Mouse (Mus musculus): ENCODE data around the gene Smyd3. TPM values are rescaled to one million over a fixed set of nuclear protein-coding genes. Genes with fewer than 3 reads are reported as not detected.

The Smyd3 gene
- polyA plus RNA-seq, 1 experiment from 2014 or later: 30.6 TPM

GRCm38 (mm10) chr1:179261496-179261966 is 256.3 kb downstream of the Smyd3 start:
- Histone ChIP-seq H3K4me1 (ENCODE audit: control insufficient read depth, insufficient read depth, low read length) (peaks cover 19% of the 10 kb centered on the region), H3K9ac (ENCODE audit: low read depth, low read length) (peak overlapping the region; percentile 48; the same call in 1 of the 2 replicates), H3K27me3 (ENCODE audit: control insufficient read depth, insufficient read depth, low read depth, low read length) (no peaks in the 10 kb centered on the region), H3K27ac (ENCODE audit: low read length) (peak overlapping the region; percentile 71), H3K4me3 (ENCODE audit: low read depth, low read length) (no peak overlapping the region), H3K9me3 (replicated peaks; ENCODE audit: control insufficient read depth, low read length, poor library complexity, severe bottlenecking) (no peaks in the 10 kb centered on the region), H3K36me3 (ENCODE audit: control insufficient read depth, insufficient read depth, low read length) (no peaks in the 10 kb centered on the region), H3K4me2 (ENCODE audit: low read length) (no peak overlapping the region)
- WGBS: 36% methylated on average over 11 of the region's 11 CpGs
- peak; percentile 70 for ATAC-seq

GRCm38 (mm10) chr1:179255826-179256512 is 261.9 kb downstream of the Smyd3 start:
- Histone ChIP-seq H3K4me3 (ENCODE audit: low read depth, low read length) (no peak overlapping the region), H3K9me3 (replicated peaks; ENCODE audit: control insufficient read depth, low read length, poor library complexity, severe bottlenecking) (no peaks in the 10 kb centered on the region), H3K27me3 (ENCODE audit: control insufficient read depth, insufficient read depth, low read depth, low read length) (no peaks in the 10 kb centered on the region), H3K36me3 (ENCODE audit: control insufficient read depth, insufficient read depth, low read length) (no peaks in the 10 kb centered on the region), H3K9ac (ENCODE audit: low read depth, low read length) (no peak overlapping the region), H3K4me1 (ENCODE audit: control insufficient read depth, insufficient read depth, low read length) (peaks cover 11% of the 10 kb centered on the region; the same call in 1 of the 2 replicates), H3K4me2 (ENCODE audit: low read length) (no peak overlapping the region), H3K27ac (ENCODE audit: low read length) (no peak overlapping the region)
- no peak for ATAC-seq
- WGBS: 86% methylated on average over 11 of the region's 11 CpGs

DNA sequence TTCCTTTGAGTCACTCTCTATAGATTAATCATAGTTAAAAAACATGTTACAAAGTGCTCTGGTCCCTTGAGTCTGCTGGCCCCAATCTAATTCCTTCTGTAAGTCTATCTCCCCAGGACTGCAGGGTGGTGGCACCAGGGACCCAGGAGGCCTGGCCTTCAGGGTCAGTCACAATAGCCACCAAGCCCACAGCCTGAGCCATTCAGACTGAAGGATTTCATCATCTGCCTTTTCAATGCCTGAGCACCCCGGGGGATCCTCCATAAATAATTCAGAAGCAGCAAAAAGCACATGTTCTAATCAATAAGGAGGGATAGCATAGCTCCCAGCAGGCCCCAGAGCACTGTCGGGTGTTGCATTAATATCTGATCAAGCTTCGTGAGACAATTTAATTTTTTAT is 263.3 kb downstream of the Smyd3 start:
- 20% methylated on average over 3 of the region's 3 CpGs for WGBS

DNA sequence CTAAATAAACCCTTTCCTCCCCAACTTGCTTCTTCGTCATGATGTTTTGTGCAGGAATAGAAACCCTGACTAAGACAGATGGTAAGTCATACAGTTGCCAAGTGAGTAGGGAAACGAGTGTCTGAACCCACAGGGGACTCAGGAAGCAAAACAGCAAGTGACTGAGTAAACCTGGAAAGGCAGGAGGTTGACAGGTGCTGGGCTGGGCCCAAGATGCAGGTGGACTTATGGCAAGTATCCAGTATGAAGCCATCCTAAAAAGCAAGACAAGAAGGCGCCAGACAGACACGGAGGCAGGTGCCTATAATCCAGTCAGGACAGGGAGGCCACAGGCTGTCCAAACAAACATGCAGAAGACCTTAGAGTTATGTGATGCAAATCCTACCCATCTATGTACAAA is 265.2 kb downstream of the Smyd3 start:
- H3K9me3 ChIP-seq (replicated peaks; ENCODE audit: control insufficient read depth, low read length, poor library complexity, severe bottlenecking): no peaks in the 10 kb centered on the region
- no peaks in the 10 kb centered on the region for H3K27me3 ChIP-seq (ENCODE audit: control insufficient read depth, insufficient read depth, low read depth, low read length)
- peaks cover 14% of the 10 kb centered on the region; the same call in 1 of the 2 replicates for H3K4me1 ChIP-seq (ENCODE audit: control insufficient read depth, insufficient read depth, low read length)
- H3K27ac ChIP-seq (ENCODE audit: low read length): no peak overlapping the region
- no peak overlapping the region for H3K4me3 ChIP-seq (ENCODE audit: low read depth, low read length)
- no peaks in the 10 kb centered on the region for H3K36me3 ChIP-seq (ENCODE audit: control insufficient read depth, insufficient read depth, low read length)
- ATAC-seq: no peak
- no peak overlapping the region for H3K4me2 ChIP-seq (ENCODE audit: low read length)
- WGBS: 82% methylated on average over 4 of the region's 4 CpGs
- no peak overlapping the region for H3K9ac ChIP-seq (ENCODE audit: low read depth, low read length)

More for the DNA sequence above, 263.3 kb downstream of the Smyd3 start:
- H3K27ac ChIP-seq (ENCODE audit: low read length): no peak overlapping the region
- 0 out of 2 replicates have a peak, but pooled peaks cover 11% of the 10 kb centered on the region for H3K4me1 ChIP-seq (ENCODE audit: control insufficient read depth, insufficient read depth, low read length)
- no peak overlapping the region for H3K9ac ChIP-seq (ENCODE audit: low read depth, low read length)
- no peak overlapping the region for H3K4me2 ChIP-seq (ENCODE audit: low read length)
- no peaks in the 10 kb centered on the region for H3K9me3 ChIP-seq (replicated peaks; ENCODE audit: control insufficient read depth, low read length, poor library complexity, severe bottlenecking)
- H3K4me3 ChIP-seq (ENCODE audit: low read depth, low read length): no peak overlapping the region
- no peak for ATAC-seq
- no peaks in the 10 kb centered on the region for H3K36me3 ChIP-seq (ENCODE audit: control insufficient read depth, insufficient read depth, low read length)
- no peaks in the 10 kb centered on the region for H3K27me3 ChIP-seq (ENCODE audit: control insufficient read depth, insufficient read depth, low read depth, low read length)

DNA sequence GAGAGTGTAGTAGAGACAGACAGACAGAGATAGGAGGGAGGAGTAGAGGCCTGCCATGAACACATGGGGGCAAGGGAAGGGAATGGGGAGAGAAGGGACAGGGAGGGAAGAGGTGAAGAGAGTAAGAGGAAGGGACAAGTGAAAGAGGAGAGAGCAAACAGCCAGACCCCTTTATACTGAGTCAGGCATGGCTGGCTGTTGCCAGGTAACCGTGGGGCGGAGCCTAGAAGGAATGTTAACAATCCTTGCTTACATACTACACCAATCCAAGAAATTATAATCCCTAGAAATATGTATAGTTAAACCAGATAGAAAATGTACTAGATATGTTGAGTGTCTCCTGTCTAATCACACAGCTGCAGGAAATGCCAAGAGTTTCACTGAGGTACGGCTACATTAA is 267.5 kb downstream of the Smyd3 start:
- H3K9ac ChIP-seq (ENCODE audit: low read depth, low read length): no peak overlapping the region
- H3K4me2 ChIP-seq (ENCODE audit: low read length): no peak overlapping the region
- 88% methylated on average over 3 of the region's 3 CpGs for WGBS
- H3K4me1 ChIP-seq (ENCODE audit: control insufficient read depth, insufficient read depth, low read length): peaks cover 14% of the 10 kb centered on the region; the same call in 1 of the 2 replicates
- H3K27me3 ChIP-seq (ENCODE audit: control insufficient read depth, insufficient read depth, low read depth, low read length): no peaks in the 10 kb centered on the region
- no peaks in the 10 kb centered on the region for H3K36me3 ChIP-seq (ENCODE audit: control insufficient read depth, insufficient read depth, low read length)
- H3K4me3 ChIP-seq (ENCODE audit: low read depth, low read length): no peak overlapping the region
- no peak overlapping the region for H3K27ac ChIP-seq (ENCODE audit: low read length)
- no peaks in the 10 kb centered on the region for H3K9me3 ChIP-seq (replicated peaks; ENCODE audit: control insufficient read depth, low read length, poor library complexity, severe bottlenecking)
- peak; percentile 23; the same call in 1 of the 2 replicates for ATAC-seq

- H3K9me3 ChIP-seq (replicated peaks; ENCODE audit: control insufficient read depth, low read length, poor library complexity, severe bottlenecking): no peaks in the 10 kb centered on the region
- H3K27ac ChIP-seq (ENCODE audit: low read length): no peak overlapping the region
- peaks cover 2% of the 10 kb centered on the region; the same call in 1 of the 2 replicates for H3K4me1 ChIP-seq (ENCODE audit: control insufficient read depth, insufficient read depth, low read length)
- WGBS: 72% methylated on average over 8 of the region's 8 CpGs
- no peak overlapping the region for H3K4me2 ChIP-seq (ENCODE audit: low read length)
- no peak overlapping the region for H3K9ac ChIP-seq (ENCODE audit: low read depth, low read length)
- no peaks in the 10 kb centered on the region for H3K27me3 ChIP-seq (ENCODE audit: control insufficient read depth, insufficient read depth, low read depth, low read length)
- H3K4me3 ChIP-seq (ENCODE audit: low read depth, low read length): no peak overlapping the region
- H3K36me3 ChIP-seq (ENCODE audit: control insufficient read depth, insufficient read depth, low read length): no peaks in the 10 kb centered on the region
- no peak for ATAC-seq
These were observed 274.3 kb downstream of the Smyd3 start for GRCm38 (mm10) chr1:179243554-179243953.

DNA sequence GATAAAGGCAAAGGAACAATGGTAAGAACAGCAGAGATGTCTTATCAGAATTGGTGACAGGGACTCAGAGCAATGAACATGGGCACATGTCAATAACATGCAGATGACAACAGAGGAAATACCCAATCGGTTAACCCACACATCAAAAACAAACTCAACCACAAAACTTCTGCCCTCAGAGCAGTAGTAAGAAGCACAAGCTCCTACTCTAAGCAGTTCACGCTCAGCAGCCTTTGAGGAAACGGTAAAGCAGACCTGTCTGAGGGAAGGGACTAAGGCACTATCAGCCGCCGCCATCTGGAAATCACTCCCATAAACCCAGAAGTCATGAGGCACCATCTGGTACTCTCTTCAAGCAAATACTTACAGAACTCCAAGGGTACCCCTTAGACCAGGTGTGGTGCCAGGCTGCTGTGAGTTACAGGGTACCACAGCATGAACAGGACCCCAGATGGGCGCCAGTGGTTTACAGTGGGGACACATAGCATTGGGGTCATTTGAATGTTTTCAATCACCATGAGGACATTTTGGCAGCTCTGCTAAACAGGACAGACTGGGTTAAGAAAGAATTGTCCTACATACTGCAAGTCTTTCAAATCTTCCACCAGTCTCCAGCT is 277.1 kb downstream of the Smyd3 start:
- H3K4me1 ChIP-seq (ENCODE audit: control insufficient read depth, insufficient read depth, low read length): no peaks in the 10 kb centered on the region
- no peaks in the 10 kb centered on the region for H3K27me3 ChIP-seq (ENCODE audit: control insufficient read depth, insufficient read depth, low read depth, low read length)
- H3K36me3 ChIP-seq (ENCODE audit: control insufficient read depth, insufficient read depth, low read length): no peaks in the 10 kb centered on the region
- H3K4me2 ChIP-seq (ENCODE audit: low read length): no peak overlapping the region
- WGBS: 89% methylated on average over 6 of the region's 6 CpGs
- H3K4me3 ChIP-seq (ENCODE audit: low read depth, low read length): no peak overlapping the region
- H3K9me3 ChIP-seq (replicated peaks; ENCODE audit: control insufficient read depth, low read length, poor library complexity, severe bottlenecking): no peaks in the 10 kb centered on the region
- no peak for ATAC-seq
- H3K27ac ChIP-seq (ENCODE audit: low read length): no peak overlapping the region
- H3K9ac ChIP-seq (ENCODE audit: low read depth, low read length): no peak overlapping the region

DNA sequence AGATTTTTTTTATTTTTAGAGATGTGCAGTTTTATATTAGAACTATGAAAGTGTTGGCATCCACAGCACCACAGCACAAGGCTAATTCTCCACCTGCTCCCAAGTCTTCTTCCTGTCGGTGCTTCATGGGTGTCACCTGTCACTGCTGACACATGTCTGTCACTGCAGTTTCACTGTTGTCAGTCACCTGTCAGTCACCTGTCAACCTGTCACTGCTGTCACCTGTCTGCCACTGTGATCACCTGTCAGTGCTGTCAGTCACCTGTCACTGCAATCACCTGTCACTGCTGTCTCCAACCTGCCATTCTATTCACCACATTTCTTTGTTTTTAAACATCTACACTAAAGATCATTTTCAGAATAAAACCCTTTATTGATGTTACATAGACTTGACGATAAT is 279.2 kb downstream of the Smyd3 start:
- no peak overlapping the region for H3K4me3 ChIP-seq (ENCODE audit: low read depth, low read length)
- H3K9ac ChIP-seq (ENCODE audit: low read depth, low read length): no peak overlapping the region
- no peak overlapping the region for H3K27ac ChIP-seq (ENCODE audit: low read length)
- 81% methylated on average over 2 of the region's 2 CpGs for WGBS
- H3K4me2 ChIP-seq (ENCODE audit: low read length): no peak overlapping the region
- H3K27me3 ChIP-seq (ENCODE audit: control insufficient read depth, insufficient read depth, low read depth, low read length): no peaks in the 10 kb centered on the region
- no peaks in the 10 kb centered on the region for H3K9me3 ChIP-seq (replicated peaks; ENCODE audit: control insufficient read depth, low read length, poor library complexity, severe bottlenecking)
- no peak for ATAC-seq
- H3K36me3 ChIP-seq (ENCODE audit: control insufficient read depth, insufficient read depth, low read length): no peaks in the 10 kb centered on the region
- H3K4me1 ChIP-seq (ENCODE audit: control insufficient read depth, insufficient read depth, low read length): no peaks in the 10 kb centered on the region

GRCm38 (mm10) chr1:179237989-179238388 is 279.9 kb downstream of the Smyd3 start:
- Histone ChIP-seq H3K9me3 (replicated peaks; ENCODE audit: control insufficient read depth, low read length, poor library complexity, severe bottlenecking) (no peaks in the 10 kb centered on the region), H3K27ac (ENCODE audit: low read length) (no peak overlapping the region), H3K4me3 (ENCODE audit: low read depth, low read length) (no peak overlapping the region), H3K9ac (ENCODE audit: low read depth, low read length) (no peak overlapping the region), H3K4me1 (ENCODE audit: control insufficient read depth, insufficient read depth, low read length) (no peaks in the 10 kb centered on the region), H3K4me2 (ENCODE audit: low read length) (no peak overlapping the region), H3K36me3 (ENCODE audit: control insufficient read depth, insufficient read depth, low read length) (no peaks in the 10 kb centered on the region), H3K27me3 (ENCODE audit: control insufficient read depth, insufficient read depth, low read depth, low read length) (no peaks in the 10 kb centered on the region)
- 39% methylated on average over 7 of the region's 7 CpGs for WGBS
- no peak for ATAC-seq

Data from midbrain, embryonic 16.5 days (tissue).